ENCODE assay signal across 8 mouse cellular contexts in genomic region chr8:121907587-121908248, GRCm38 (mm10). TPM values are rescaled to one million over a fixed set of nuclear protein-coding genes. Genes with fewer than 3 reads are reported as not detected.
DNase-seq lines count a peak whose midpoint lies in the region; ATAC-seq and TF ChIP-seq lines count a peak whose summit lies in the region.

TSS of gene Slc7a5 (minus strand) at chr8:121907694.

- peak within 1 kb of the TSS; percentile 70 for H3K9ac ChIP-seq in heart, embryonic 15.5 days
- H3K9ac ChIP-seq in liver, embryonic 14.5 days (replicated peaks), result peak within 1 kb of the TSS; percentile 84
- peak within 1 kb of the TSS; percentile 75 for H3K9ac ChIP-seq in neural tube, embryonic 11.5 days (ENCODE audit: low read length)
- peak within 1 kb of the TSS; percentile 69 for H3K9ac ChIP-seq in stomach, postnatal 0 days (ENCODE audit: low read length)

- peaks cover 67% of the 10 kb centered on the region for H3K4me1 ChIP-seq in forebrain, embryonic 10.5 days
- peaks cover 37% of the 10 kb centered on the region for H3K4me1 ChIP-seq in heart, embryonic 15.5 days (replicated peaks)
- peaks cover 34 to 40% of the 10 kb centered on the region in 2 experiments for H3K4me1 ChIP-seq in liver, embryonic 14.5 days (replicated peaks; ENCODE audit: control insufficient read depth in 2 of 2, insufficient read depth in 2 of 2, low read length in 1 of 2)
- peaks cover 13% of the 10 kb centered on the region for H3K4me1 ChIP-seq in neural tube, embryonic 11.5 days (ENCODE audit: control insufficient read depth, insufficient read depth, low read length)
- peaks cover 3% of the 10 kb centered on the region for H3K4me1 ChIP-seq in stomach, postnatal 0 days (replicated peaks; ENCODE audit: control insufficient read depth, insufficient read depth)

- H3K27ac ChIP-seq in forebrain, embryonic 10.5 days, result peak within 1 kb of the TSS; percentile 87
- peak within 1 kb of the TSS; percentile 30; the same call in 1 of the 2 replicates for H3K27ac ChIP-seq in heart, embryonic 15.5 days
- peak within 1 kb of the TSS; percentile 40 for H3K27ac ChIP-seq in liver, embryonic 14.5 days
- no peak within 1 kb of the TSS for H3K27ac ChIP-seq in neural tube, embryonic 11.5 days (ENCODE audit: low read depth, low read length)
- 0 out of 2 replicates have a peak within 1 kb of the TSS, but pooled peaks have one; percentile 8 for H3K27ac ChIP-seq in stomach, postnatal 0 days (replicated peaks)

- peak; percentile 86 for ATAC-seq in CD4-positive, CD25-positive, alpha-beta regulatory T cell, adult 4 months
- ATAC-seq in heart, embryonic 15.5 days (replicated peaks; ENCODE audit: insufficient number of reproducible peaks, insufficient read depth, low FRiP score, low read depth), result peak; percentile 93
- peak; percentile 90 for ATAC-seq in liver, embryonic 14.5 days (ENCODE audit: insufficient read depth)
- ATAC-seq in neural tube, embryonic 11.5 days (ENCODE audit: insufficient read depth, low FRiP score, low TSS enrichment), result peak; percentile 87
- ATAC-seq in stomach, postnatal 0 days (ENCODE audit: low FRiP score, low TSS enrichment), result peak; percentile 91

- H3K4me3 ChIP-seq in forebrain, embryonic 10.5 days, result peak within 1 kb of the TSS; percentile 85
- peak within 1 kb of the TSS; percentile 82 for H3K4me3 ChIP-seq in heart, embryonic 15.5 days
- peak within 1 kb of the TSS; percentile 72 to 77 for H3K4me3 ChIP-seq in liver, embryonic 14.5 days (ENCODE audit: insufficient read depth in 1 of 2, low read depth in 2 of 2, low read length in 2 of 2)
- peak within 1 kb of the TSS; percentile 78 for H3K4me3 ChIP-seq in neural tube, embryonic 11.5 days (ENCODE audit: low read depth, low read length)
- H3K4me3 ChIP-seq in stomach, postnatal 0 days (ENCODE audit: low read depth, low read length), result peak within 1 kb of the TSS; percentile 73

- no peak for TF ChIP-seq EP300 in liver, embryonic 14.5 days (IDR thresholded peaks at IDR 0.05; ENCODE audit: low read depth)
- no peak for TF ChIP-seq EP300 in stomach, postnatal 0 days (optimal IDR thresholded peaks at IDR 0.05)

- no peaks in the 10 kb centered on the region for H3K9me3 ChIP-seq in forebrain, embryonic 10.5 days
- H3K9me3 ChIP-seq in heart, embryonic 15.5 days (replicated peaks), result no peaks in the 10 kb centered on the region
- H3K9me3 ChIP-seq in liver, embryonic 14.5 days (ENCODE audit: control insufficient read depth, low read length), result no peaks in the 10 kb centered on the region
- H3K9me3 ChIP-seq in neural tube, embryonic 11.5 days (ENCODE audit: control insufficient read depth, low read length), result no peaks in the 10 kb centered on the region
- no peaks in the 10 kb centered on the region for H3K9me3 ChIP-seq in stomach, postnatal 0 days (ENCODE audit: control insufficient read depth, low read length)

- no peak for TF ChIP-seq CTCF in liver, embryonic 14.5 days (IDR thresholded peaks at IDR 0.05; ENCODE audit: low read depth)
- 0 out of 2 replicates have a peak, but pooled peaks have one; percentile 5 for TF ChIP-seq CTCF in stomach, postnatal 0 days (IDR thresholded peaks at IDR 0.05; ENCODE audit: low read depth)

- H3K27me3 ChIP-seq in forebrain, embryonic 10.5 days (ENCODE audit: poor library complexity, severe bottlenecking), result peaks cover 21% of the 10 kb centered on the region
- H3K27me3 ChIP-seq in heart, embryonic 15.5 days, result no peaks in the 10 kb centered on the region; the same call in 1 of the 2 replicates
- no peaks in the 10 kb centered on the region for H3K27me3 ChIP-seq in liver, embryonic 14.5 days (ENCODE audit: control insufficient read depth, insufficient read depth, low read length)
- H3K27me3 ChIP-seq in neural tube, embryonic 11.5 days (ENCODE audit: control insufficient read depth, insufficient read depth, low read length), result no peaks in the 10 kb centered on the region
- H3K27me3 ChIP-seq in stomach, postnatal 0 days (ENCODE audit: control insufficient read depth, insufficient read depth, low read length), result no peaks in the 10 kb centered on the region

- peak; percentile 93 for DNase-seq in c-Kit-negative CD71-positive TER-119-positive erythroid progenitor cells, embryonic 14.5 days (ENCODE audit: low read depth, low spot score)
- DNase-seq in forebrain, embryonic 10.5 days (ENCODE audit: extremely low spot score, low spot score), result peak; percentile 97
- peak; percentile 98 to 99 for DNase-seq in kidney, postnatal 25 days
- peak; percentile 90 to 94 (median 92) for DNase-seq in liver, embryonic 14.5 days (ENCODE audit: low read depth in 3 of 3, low spot score in 3 of 3)
- DNase-seq in neural tube, embryonic 11.5 days (ENCODE audit: low spot score), result peak; percentile 98
- peak; percentile 98 for DNase-seq in stomach, postnatal 0 days (ENCODE audit: low spot score)

- no peaks in the 10 kb centered on the region for H3K36me3 ChIP-seq in forebrain, embryonic 10.5 days (replicated peaks)
- no peaks in the 10 kb centered on the region for H3K36me3 ChIP-seq in heart, embryonic 15.5 days
- peaks cover 16% of the 10 kb centered on the region for H3K36me3 ChIP-seq in liver, embryonic 14.5 days (replicated peaks; ENCODE audit: control insufficient read depth, insufficient read depth, low read depth)
- no peaks in the 10 kb centered on the region for H3K36me3 ChIP-seq in neural tube, embryonic 11.5 days (ENCODE audit: control insufficient read depth, insufficient read depth, low read length)
- H3K36me3 ChIP-seq in stomach, postnatal 0 days (ENCODE audit: control insufficient read depth, insufficient read depth, low read length), result no peaks in the 10 kb centered on the region

- peak within 1 kb of the TSS; percentile 97 for H3K4me2 ChIP-seq in heart, embryonic 15.5 days
- peak within 1 kb of the TSS; percentile 70 for H3K4me2 ChIP-seq in liver, embryonic 14.5 days (ENCODE audit: low read depth)
- H3K4me2 ChIP-seq in neural tube, embryonic 11.5 days (ENCODE audit: low read depth), result peak within 1 kb of the TSS; percentile 95
- H3K4me2 ChIP-seq in stomach, postnatal 0 days (replicated peaks; ENCODE audit: low read depth), result peak within 1 kb of the TSS; percentile 99

- under 1% methylated on average over 58 of the region's 61 CpGs for WGBS in forebrain, embryonic 10.5 days
- under 1% methylated on average over 61 of the region's 61 CpGs for WGBS in heart, embryonic 15.5 days
- 0% methylated on average over 61 of the region's 61 CpGs for WGBS in liver, embryonic 14.5 days (ENCODE audit: insufficient replicate concordance)
- 0% methylated on average over 54 of the region's 61 CpGs for WGBS in neural tube, embryonic 11.5 days
- WGBS in stomach, postnatal 0 days, result under 1% methylated on average over 54 of the region's 61 CpGs

RNA-seq across cellular contexts. Expression of gene Slc7a5, which starts in this region (rescaled TPM):
- 1 to 10 TPM; 1.8 to 3.3 TPM for polyA plus RNA-seq in CD4-positive, CD25-positive, alpha-beta regulatory T cell, adult 4 months (2017; shearing (Covaris generic))
- 27.4 and 30.5 TPM in 2 replicates for polyA plus RNA-seq in forebrain, embryonic 10.5 days (2016; fragmentation: Nextera tagmentation; extraction: Ambion mirVana)
- 12.0 and 17.4 TPM in 2 replicates for polyA plus RNA-seq in heart, embryonic 15.5 days (2015; fragmentation: Nextera tagmentation; extraction: Ambion mirVana)
- 40.0 and 40.9 TPM in 2 replicates for polyA plus RNA-seq in liver, embryonic 14.5 days (2012; rRNA removed)
- polyA plus RNA-seq in liver, embryonic 14.5 days (2014; fragmentation: Nextera tagmentation; extraction: Ambion mirVana), result 36.7 and 40.7 TPM in 2 replicates
- 37.3 and 38.1 TPM in 2 replicates for polyA plus RNA-seq in neural tube, embryonic 11.5 days (2014; fragmentation: Nextera tagmentation; extraction: Ambion mirVana)
- polyA plus RNA-seq in stomach, postnatal 0 days (2015; fragmentation: Nextera tagmentation; extraction: Ambion mirVana), result 8.9 and 9.3 TPM in 2 replicates
